Mouse (Mus musculus): ENCODE results near the gene Mpeg1.

DNA sequence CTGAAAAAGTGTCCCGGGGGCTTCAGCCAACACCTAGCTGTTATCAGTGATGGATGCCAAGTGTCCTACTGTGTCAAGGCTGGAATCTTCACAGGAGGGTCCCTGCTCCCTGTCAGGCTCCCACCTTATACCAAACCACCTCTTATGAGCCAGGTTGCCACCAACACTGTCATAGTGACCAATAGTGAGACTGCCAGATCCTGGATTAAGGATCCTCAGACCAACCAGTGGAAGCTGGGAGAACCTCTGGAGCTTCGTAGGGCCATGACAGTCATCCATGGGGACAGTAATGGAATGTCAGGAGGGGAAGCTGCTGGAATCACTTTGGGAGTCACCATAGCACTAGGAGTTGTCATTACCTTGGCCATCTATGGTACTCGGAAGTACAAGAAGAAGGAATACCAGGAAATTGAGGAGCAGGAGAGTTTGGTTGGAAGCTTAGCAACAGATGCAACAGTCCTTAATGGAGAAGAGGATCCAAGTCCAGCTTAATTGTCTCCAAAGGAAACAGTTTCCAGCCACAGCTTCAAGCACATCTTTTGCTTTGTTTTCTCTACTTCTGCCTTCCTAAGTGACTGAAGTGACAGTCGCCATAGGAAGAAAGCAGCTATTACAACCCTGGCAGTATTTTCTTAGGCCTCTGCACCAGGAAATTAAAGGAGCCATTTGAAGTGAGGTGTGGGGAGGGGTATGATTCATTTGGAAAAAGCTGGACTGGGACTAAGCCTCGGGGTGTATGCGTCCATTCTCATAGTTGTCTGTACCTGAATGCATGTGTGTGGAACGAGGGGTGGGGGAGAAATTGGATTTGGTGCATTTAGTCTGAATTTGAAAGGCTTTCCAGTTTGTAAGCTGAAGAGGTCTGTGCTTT lies 2.5 kb downstream of the Mpeg1 start:
- TF ChIP-seq POLR2A (IDR thresholded peaks at IDR 0.05; ENCODE audit: low read depth, low read length) (no peak), CTCF (IDR thresholded peaks at IDR 0.05; ENCODE audit: borderline replicate concordance, insufficient read depth, low read length) (no peak)
